Mouse (Mus musculus): ENCODE results near the gene Gm20498. TPM values are rescaled to one million over a fixed set of nuclear protein-coding genes. Genes with fewer than 3 reads are reported as not detected.
A peak's percentile ranks its signal among the peaks of the same experiment; 100 is the strongest.
"Not testable (repeated sequence)": the region's sequence is repeated elsewhere in the genome, so short reads cannot be mapped to it uniquely, and the experiment has no call there.

The Gm20498 gene
- polyA plus RNA-seq, 1 experiment from 2014 or later: 23.6 TPM

DNA sequence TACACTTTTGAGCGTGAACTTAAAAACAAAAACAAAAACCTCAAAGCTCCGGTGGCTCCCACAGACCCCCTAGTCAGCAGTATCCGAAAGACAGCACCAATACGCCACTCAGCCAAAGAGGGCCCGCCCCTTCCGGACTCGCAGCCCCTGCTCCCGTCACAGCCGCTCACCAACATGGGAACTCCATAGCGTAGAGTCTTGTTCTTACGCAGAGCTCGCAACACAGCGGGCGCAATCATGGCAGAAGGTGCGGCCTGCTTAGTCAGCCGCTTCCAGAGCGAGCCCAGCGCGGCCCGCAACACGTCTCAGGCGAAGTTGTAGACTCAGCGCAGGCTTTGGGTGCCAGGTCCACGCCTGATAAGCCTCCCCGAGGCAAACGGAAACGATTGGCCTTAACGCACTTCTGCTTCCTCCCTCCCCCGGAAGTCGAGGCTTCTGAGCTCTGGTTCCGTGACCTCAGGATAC lies 47.9 kb downstream of the Gm20498 start, which contains the start of gene Cox16:
Cox16 (minus strand) TSS at position 401 of the 465 bp plus-strand sequence.
- Histone ChIP-seq H3K9ac (peak within 1 kb of the TSS; percentile 69), H3K9me3 (replicated peaks) (no peaks in the 10 kb centered on the region), H3K27me3 (no peaks in the 10 kb centered on the region), H3K36me3 (no peaks in the 10 kb centered on the region), H3K27ac (replicated peaks) (peak within 1 kb of the TSS; percentile 94), H3K4me1 (0 out of 2 replicates have a peak, but pooled peaks cover 2% of the 10 kb centered on the region), H3K4me3 (replicated peaks) (peak within 1 kb of the TSS; percentile 77), H3K4me2 (replicated peaks) (peak within 1 kb of the TSS; percentile 52)
- WGBS: under 1% methylated on average over 31 of the region's 31 CpGs
- ATAC-seq (ENCODE audit: insufficient number of reproducible peaks, low FRiP score, low TSS enrichment, low read depth): peak; percentile 97

DNA sequence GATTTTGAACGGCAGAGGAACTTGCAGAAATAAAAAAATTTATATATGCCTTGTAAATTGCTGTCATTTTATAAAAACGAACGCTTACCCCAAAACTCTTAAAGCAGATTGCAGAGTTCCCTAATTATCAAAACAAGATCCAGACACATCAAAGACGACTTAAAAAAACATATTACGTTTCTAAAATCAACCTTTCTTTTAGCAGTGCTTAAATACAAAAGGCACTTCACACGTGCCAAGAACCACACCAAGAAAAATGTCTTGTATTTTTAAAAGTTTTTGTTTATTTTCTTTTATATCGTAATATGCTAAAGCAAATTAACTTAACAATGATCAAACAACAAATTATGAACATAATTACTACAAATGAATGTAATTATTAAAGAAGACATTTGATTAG lies 48.5 kb downstream of the Gm20498 start:
- H3K9ac ChIP-seq: peak overlapping the region; percentile 69; the same call in 1 of the 2 replicates
- H3K4me3 ChIP-seq (replicated peaks): peak overlapping the region; percentile 77
- no peak for ATAC-seq (ENCODE audit: insufficient number of reproducible peaks, low FRiP score, low TSS enrichment, low read depth)
- under 1% methylated on average over 7 of the region's 7 CpGs for WGBS
- no peaks in the 10 kb centered on the region for H3K36me3 ChIP-seq
- H3K27ac ChIP-seq (replicated peaks): peak overlapping the region; percentile 94
- H3K9me3 ChIP-seq (replicated peaks): no peaks in the 10 kb centered on the region
- H3K4me1 ChIP-seq: 0 out of 2 replicates have a peak, but pooled peaks cover 2% of the 10 kb centered on the region
- no peaks in the 10 kb centered on the region for H3K27me3 ChIP-seq
- H3K4me2 ChIP-seq (replicated peaks): peak overlapping the region; percentile 52

DNA sequence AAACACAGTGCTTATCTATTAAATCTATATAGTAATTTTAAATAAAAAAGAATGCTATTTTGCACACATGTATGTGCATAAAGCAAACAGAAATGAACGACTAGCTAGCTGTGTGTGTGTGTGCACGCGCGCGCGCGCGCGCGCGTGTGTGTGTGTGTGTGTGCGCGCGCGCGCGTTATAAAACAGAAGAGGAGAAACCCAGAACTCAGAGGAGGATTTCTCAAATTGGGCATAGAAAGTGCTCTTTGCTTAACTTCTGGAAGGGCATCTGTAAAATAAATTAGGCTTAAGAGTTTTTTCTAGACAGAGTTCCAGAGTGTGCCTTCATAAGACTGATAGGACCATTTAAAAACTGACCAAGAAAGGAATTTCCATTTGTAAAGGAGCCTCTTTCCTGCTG lies 49.0 kb downstream of the Gm20498 start:
- 46% methylated on average over 17 of the region's 17 CpGs for WGBS
- no peaks in the 10 kb centered on the region for H3K9me3 ChIP-seq (replicated peaks)
- ATAC-seq (ENCODE audit: insufficient number of reproducible peaks, low FRiP score, low TSS enrichment, low read depth): no peak
- H3K4me1 ChIP-seq: 0 out of 2 replicates have a peak, but pooled peaks cover 2% of the 10 kb centered on the region
- H3K4me3 ChIP-seq (replicated peaks): peak overlapping the region; percentile 77
- no peak overlapping the region for H3K27ac ChIP-seq (replicated peaks)
- H3K36me3 ChIP-seq: no peaks in the 10 kb centered on the region
- H3K9ac ChIP-seq: no peak overlapping the region
- no peaks in the 10 kb centered on the region for H3K27me3 ChIP-seq
- peak overlapping the region; percentile 52 for H3K4me2 ChIP-seq (replicated peaks)

DNA sequence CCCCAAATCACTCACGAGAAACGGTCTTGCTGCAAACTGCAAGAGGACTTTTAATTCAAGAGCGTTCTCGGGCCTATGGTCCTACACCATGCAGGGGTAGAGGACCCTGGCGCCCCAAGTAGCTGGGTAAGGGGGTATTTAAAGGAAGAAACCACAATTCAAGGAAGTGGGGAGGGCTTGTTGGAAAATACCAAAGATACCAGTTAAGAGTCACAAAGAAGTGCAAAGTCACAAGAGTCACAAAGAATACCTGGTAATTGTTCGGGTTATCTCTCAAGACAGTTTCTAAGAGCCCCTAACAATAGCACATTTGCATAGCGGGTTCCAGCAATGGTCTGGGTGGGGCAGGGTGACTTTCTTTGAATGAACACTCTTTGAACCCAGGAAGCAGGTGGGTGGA lies 73.7 kb downstream of the Gm20498 start:
- H3K27me3 ChIP-seq; H3K36me3 ChIP-seq; H3K4me2 ChIP-seq (replicated peaks); H3K9ac ChIP-seq; ATAC-seq (ENCODE audit: insufficient number of reproducible peaks, low FRiP score, low TSS enrichment, low read depth); H3K4me3 ChIP-seq (replicated peaks); H3K4me1 ChIP-seq; H3K9me3 ChIP-seq (replicated peaks); H3K27ac ChIP-seq (replicated peaks): not testable (repeated sequence)
- 95% methylated on average over 7 of the region's 7 CpGs for WGBS

- H3K9ac ChIP-seq, H3K36me3 ChIP-seq: not testable (repeated sequence)
- 87% methylated on average over 9 of the region's 9 CpGs for WGBS
Observed at GRCm38 (mm10) chr12:81438985-81439384, 93.7 kb downstream of the Gm20498 start.

DNA sequence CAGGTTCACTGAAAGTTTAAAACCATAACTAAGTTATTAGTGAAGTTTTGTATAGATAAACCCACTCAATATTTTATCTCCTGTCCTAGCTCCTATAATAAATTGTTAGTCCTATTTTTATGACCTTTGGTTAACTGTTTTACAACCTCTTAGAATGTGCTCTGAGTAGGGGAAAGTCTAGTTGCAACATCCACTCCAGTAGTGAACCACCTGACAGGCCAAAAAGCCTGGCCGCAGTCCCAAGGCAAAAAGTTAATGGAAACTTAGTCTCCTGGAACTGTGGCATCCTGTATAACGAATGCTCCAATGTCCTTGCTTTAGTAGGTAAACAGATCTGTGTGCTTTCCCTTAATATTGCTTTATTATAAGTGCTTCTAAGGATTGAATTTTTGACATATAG lies 97.9 kb downstream of the Gm20498 start:
- not testable (repeated sequence) for H3K27ac ChIP-seq (replicated peaks); H3K4me2 ChIP-seq (replicated peaks); H3K9ac ChIP-seq; H3K4me1 ChIP-seq; H3K27me3 ChIP-seq; H3K4me3 ChIP-seq (replicated peaks); ATAC-seq (ENCODE audit: insufficient number of reproducible peaks, low FRiP score, low TSS enrichment, low read depth); H3K9me3 ChIP-seq (replicated peaks); H3K36me3 ChIP-seq
- 94% methylated on average over 2 of the region's 2 CpGs for WGBS

More at GRCm38 (mm10) chr12:81438985-81439384, 93.7 kb downstream of the Gm20498 start:
- not testable (repeated sequence) for H3K27ac ChIP-seq (replicated peaks); H3K4me2 ChIP-seq (replicated peaks); H3K9me3 ChIP-seq (replicated peaks); H3K27me3 ChIP-seq; H3K4me1 ChIP-seq; H3K4me3 ChIP-seq (replicated peaks); ATAC-seq (ENCODE audit: insufficient number of reproducible peaks, low FRiP score, low TSS enrichment, low read depth)

GRCm38 (mm10) chr12:81421846-81422245 lies 110.9 kb downstream of the Gm20498 start, which contains the start of gene Adam4:
Gene Adam4, minus strand, starts transcription at chr12:81421946.
- Histone ChIP-seq H3K4me1 (no peaks in the 10 kb centered on the region), H3K27ac (replicated peaks) (no peak within 1 kb of the TSS), H3K27me3 (no peaks in the 10 kb centered on the region), H3K4me3 (replicated peaks) (no peak within 1 kb of the TSS), H3K9ac (no peak within 1 kb of the TSS), H3K36me3 (peaks cover 14% of the 10 kb centered on the region), H3K9me3 (replicated peaks) (peaks cover 12% of the 10 kb centered on the region), H3K4me2 (replicated peaks) (no peak within 1 kb of the TSS)
- 93% methylated on average over 1 of the region's 1 CpGs for WGBS
- ATAC-seq (ENCODE audit: insufficient number of reproducible peaks, low FRiP score, low TSS enrichment, low read depth): no peak

- Histone ChIP-seq H3K9ac (no peak overlapping the region), H3K9me3 (replicated peaks) (no peaks in the 10 kb centered on the region), H3K4me3 (replicated peaks) (no peak overlapping the region), H3K27me3 (no peaks in the 10 kb centered on the region), H3K4me1 (no peaks in the 10 kb centered on the region), H3K27ac (replicated peaks) (no peak overlapping the region), H3K36me3 (no peaks in the 10 kb centered on the region), H3K4me2 (replicated peaks) (no peak overlapping the region)
- no peak for ATAC-seq (ENCODE audit: insufficient number of reproducible peaks, low FRiP score, low TSS enrichment, low read depth)
- WGBS: 79% methylated on average over 3 of the region's 3 CpGs
Observed at GRCm38 (mm10) chr12:81413211-81413610, 119.5 kb downstream of the Gm20498 start.

DNA sequence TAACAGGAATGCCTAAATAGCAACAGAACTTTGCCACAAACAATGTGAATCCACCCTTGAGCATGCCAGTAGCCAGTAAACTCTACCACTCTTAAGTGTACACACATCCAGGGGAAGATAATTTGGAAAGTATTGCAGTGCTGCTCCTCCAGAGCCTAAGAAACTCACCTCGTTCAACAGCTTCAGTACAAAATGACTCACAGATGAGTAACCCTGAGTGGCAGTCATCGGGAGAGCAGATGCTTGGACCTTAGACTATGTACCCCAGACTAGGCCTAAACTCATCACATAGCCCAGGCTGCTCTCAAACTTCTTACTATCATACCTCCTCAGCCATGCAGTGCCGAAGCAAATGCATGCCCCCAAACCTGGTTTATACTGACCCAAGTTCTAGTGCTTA lies 123.7 kb downstream of the Gm20498 start:
- Histone ChIP-seq H3K4me3 (replicated peaks) (no peak overlapping the region), H3K27ac (replicated peaks) (no peak overlapping the region), H3K9ac (no peak overlapping the region), H3K36me3 (no peaks in the 10 kb centered on the region), H3K4me1 (no peaks in the 10 kb centered on the region), H3K4me2 (replicated peaks) (no peak overlapping the region), H3K9me3 (replicated peaks) (no peaks in the 10 kb centered on the region), H3K27me3 (no peaks in the 10 kb centered on the region)
- no peak for ATAC-seq (ENCODE audit: insufficient number of reproducible peaks, low FRiP score, low TSS enrichment, low read depth)
- WGBS: 81% methylated on average over 3 of the region's 3 CpGs

GRCm38 (mm10) chr12:81402187-81402586 lies 130.5 kb downstream of the Gm20498 start:
- WGBS: 15% methylated on average over 1 of the region's 1 CpGs
- no peak overlapping the region for H3K4me3 ChIP-seq (replicated peaks)
- ATAC-seq (ENCODE audit: insufficient number of reproducible peaks, low FRiP score, low TSS enrichment, low read depth): no peak

GRCm38 (mm10) chr12:81379364-81379763 lies 153.3 kb downstream of the Gm20498 start, which contains the start of gene Gm4787:
Gene Gm4787, minus strand, starts transcription at chr12:81379464.
- not testable (repeated sequence) for H3K9me3 ChIP-seq (replicated peaks); H3K4me2 ChIP-seq (replicated peaks); H3K9ac ChIP-seq; ATAC-seq (ENCODE audit: insufficient number of reproducible peaks, low FRiP score, low TSS enrichment, low read depth); H3K36me3 ChIP-seq; H3K4me3 ChIP-seq (replicated peaks); H3K4me1 ChIP-seq; H3K27ac ChIP-seq (replicated peaks); H3K27me3 ChIP-seq
- WGBS: 74% methylated on average over 1 of the region's 1 CpGs

More at GRCm38 (mm10) chr12:81402187-81402586, 130.5 kb downstream of the Gm20498 start:
- H3K36me3 ChIP-seq: no peaks in the 10 kb centered on the region
- H3K9ac ChIP-seq: no peak overlapping the region
- no peaks in the 10 kb centered on the region for H3K27me3 ChIP-seq
- no peaks in the 10 kb centered on the region for H3K9me3 ChIP-seq (replicated peaks)
- no peak overlapping the region for H3K27ac ChIP-seq (replicated peaks)
- H3K4me2 ChIP-seq (replicated peaks): no peak overlapping the region
- no peaks in the 10 kb centered on the region for H3K4me1 ChIP-seq

GRCm38 (mm10) chr12:81333841-81334240 lies 198.9 kb downstream of the Gm20498 start:
- 66% methylated on average over 5 of the region's 5 CpGs for WGBS
- H3K36me3 ChIP-seq: no peaks in the 10 kb centered on the region
- 0 out of 2 replicates have a peak overlapping the region, but pooled peaks have one; percentile 56 for H3K4me3 ChIP-seq (replicated peaks)
- peak; percentile 34; the same call in 1 of the 2 replicates for ATAC-seq (ENCODE audit: insufficient number of reproducible peaks, low FRiP score, low TSS enrichment, low read depth)
- H3K9me3 ChIP-seq (replicated peaks): no peaks in the 10 kb centered on the region
- H3K9ac ChIP-seq: no peak overlapping the region
- H3K27me3 ChIP-seq: peaks cover 15% of the 10 kb centered on the region; the same call in 1 of the 2 replicates
- H3K4me2 ChIP-seq (replicated peaks): 0 out of 2 replicates have a peak overlapping the region, but pooled peaks have one; percentile 96
- peaks cover 8% of the 10 kb centered on the region for H3K4me1 ChIP-seq
- no peak overlapping the region for H3K27ac ChIP-seq (replicated peaks)
